Mouse (Mus musculus) ES-Bruce4 (cell line): ENCODE measurements around the gene Ptprd.

Experiments used
- CTCF ChIP-seq: IDR thresholded peaks from one replicate; pipeline ENCODE4 v1.8.1; 2011; ENCODE audit warnings: low read depth, low read length
- EP300 ChIP-seq: IDR thresholded peaks from 2 replicates; pipeline ENCODE4 v1.6.1; 2011; ENCODE audit warnings: low read depth, low read length; ENCODE audit not compliant: insufficient read depth
- POLR2A ChIP-seq: IDR thresholded peaks from one replicate; pipeline ENCODE4 v1.8.1; 2011; ENCODE audit warnings: low read length; ENCODE audit not compliant: insufficient read depth

- TF ChIP-seq POLR2A, result no peak
- no peak for TF ChIP-seq CTCF
- TF ChIP-seq EP300, result no peak
Measured at GRCm38 (mm10) chr4:78168447-78168846, 43.3 kb downstream of the Ptprd start.
